Mouse (Mus musculus): Measurements from ENCODE around the gene Sox10. TPM values are rescaled to one million over a fixed set of nuclear protein-coding genes. Genes with fewer than 3 reads are reported as not detected.

Gene Sox10
- polyA plus RNA-seq, 1 experiment: not detected

DNA sequence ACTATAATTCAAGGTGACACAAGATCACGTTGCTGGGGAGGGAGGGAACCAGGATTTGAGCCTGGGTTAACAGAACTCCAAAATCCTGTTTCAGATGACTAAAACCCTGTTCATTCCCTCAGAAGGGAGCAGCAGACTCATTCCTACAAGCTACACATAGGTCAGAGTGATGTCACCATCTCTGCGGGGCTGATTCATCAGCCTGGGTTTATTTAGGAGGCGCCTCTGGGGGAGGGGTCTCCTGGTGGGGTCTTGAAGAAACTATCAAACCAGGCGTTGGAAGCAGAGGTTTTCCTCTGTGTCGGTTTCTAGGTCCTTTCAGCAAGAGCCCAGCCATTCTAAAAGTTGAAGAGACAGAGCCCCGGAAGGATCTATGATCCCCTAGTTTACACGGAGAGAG is 57.1 kb downstream of the Sox10 start:
- H3K36me3 ChIP-seq (ENCODE audit: control insufficient read depth, insufficient read depth): no peaks in the 10 kb centered on the region
- H3K4me3 ChIP-seq (ENCODE audit: insufficient read depth, poor library complexity, severe bottlenecking): peak overlapping the region; percentile 75
- peak overlapping the region; percentile 47 for H3ac ChIP-seq (ENCODE audit: control insufficient read depth, insufficient read length, low read depth)
- H3K79me2 ChIP-seq (ENCODE audit: control insufficient read depth, insufficient read depth): peaks cover 30% of the 10 kb centered on the region
- no peak for TF ChIP-seq MYOD1 (IDR thresholded peaks at IDR 0.05; ENCODE audit: control insufficient read depth, insufficient read length, low read depth)
- peak; percentile 58 for TF ChIP-seq FOSL1 (IDR thresholded peaks at IDR 0.05; ENCODE audit: insufficient read depth, low read length, poor library complexity, severe bottlenecking)
- peak; percentile 52 for TF ChIP-seq MAX (IDR thresholded peaks at IDR 0.05)
- H3K27me3 ChIP-seq (ENCODE audit: control insufficient read depth, insufficient read depth, insufficient read length): no peaks in the 10 kb centered on the region
- H3K79me3 ChIP-seq (ENCODE audit: low read depth): peaks cover 12% of the 10 kb centered on the region

DNA sequence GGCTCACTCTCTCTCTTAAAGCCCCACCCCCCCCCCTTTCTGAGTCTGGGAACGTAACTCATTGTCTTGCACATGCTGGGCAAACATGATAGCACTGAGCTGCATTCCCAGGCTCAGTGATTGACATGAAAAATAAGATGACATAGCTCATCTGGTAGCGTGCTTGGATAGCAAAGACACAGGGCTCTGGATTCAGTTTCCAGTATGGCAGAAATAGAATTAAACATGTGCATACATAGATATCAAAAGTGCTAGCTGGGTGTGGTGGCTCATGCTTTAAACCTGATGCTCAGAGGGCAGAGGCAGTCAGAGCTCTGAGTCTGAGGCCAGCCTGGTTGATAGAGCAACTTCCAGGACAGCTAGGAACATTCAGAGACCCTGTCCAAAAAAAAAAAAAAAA is 59.2 kb downstream of the Sox10 start:
- H3ac ChIP-seq (ENCODE audit: control insufficient read depth, insufficient read length, low read depth): no peak overlapping the region
- no peaks in the 10 kb centered on the region for H3K36me3 ChIP-seq (ENCODE audit: control insufficient read depth, insufficient read depth)
- H3K79me2 ChIP-seq (ENCODE audit: control insufficient read depth, insufficient read depth): peaks cover 15% of the 10 kb centered on the region
- peaks cover 11% of the 10 kb centered on the region for H3K79me3 ChIP-seq (ENCODE audit: low read depth)
- no peaks in the 10 kb centered on the region for H3K27me3 ChIP-seq (ENCODE audit: control insufficient read depth, insufficient read depth, insufficient read length)
- no peak overlapping the region for H3K4me3 ChIP-seq (ENCODE audit: insufficient read depth, poor library complexity, severe bottlenecking)
- no peak for TF ChIP-seq MYOG (IDR thresholded peaks at IDR 0.05; ENCODE audit: control insufficient read depth, extremely low read depth, insufficient read length)
- TF ChIP-seq CEBPB (IDR thresholded peaks at IDR 0.05; ENCODE audit: low read depth): no peak
- TF ChIP-seq MYOD1 (IDR thresholded peaks at IDR 0.05; ENCODE audit: control insufficient read depth, insufficient read length, low read depth): no peak
- TF ChIP-seq CTCF (IDR thresholded peaks at IDR 0.05; ENCODE audit: control insufficient read depth, insufficient read depth, insufficient read length): no peak
- no peak for TF ChIP-seq FOSL1 (IDR thresholded peaks at IDR 0.05; ENCODE audit: insufficient read depth, low read length, poor library complexity, severe bottlenecking)
- no peak for TF ChIP-seq USF1 (IDR thresholded peaks at IDR 0.05; ENCODE audit: low read depth)
- TF ChIP-seq MAX (IDR thresholded peaks at IDR 0.05): no peak

Other genes starting within 250 kb of the Sox10 start
- gene Lgals1, start 238.5 kb downstream of the Sox10 start, polyA plus RNA-seq (2012; fragmentation: generic; extraction: Trizol): 18,755 TPM
- gene Nol12, start 230.3 kb downstream of the Sox10 start, polyA plus RNA-seq (2012; fragmentation: generic; extraction: Trizol): 108 TPM
- 35.7 TPM for gene Triobp, start 217.5 kb downstream of the Sox10 start, polyA plus RNA-seq (2012; fragmentation: generic; extraction: Trizol)
- gene H1f0, start 136.8 kb downstream of the Sox10 start, polyA plus RNA-seq (2012; fragmentation: generic; extraction: Trizol): 111 TPM
- not detected for gene Galr3, start 123.4 kb downstream of the Sox10 start, polyA plus RNA-seq (2012; fragmentation: generic; extraction: Trizol)
- 45.6 TPM for gene Ankrd54, start 102.3 kb downstream of the Sox10 start, polyA plus RNA-seq (2012; fragmentation: generic; extraction: Trizol)
- 369 TPM for gene Eif3l, start 90.1 kb downstream of the Sox10 start, polyA plus RNA-seq (2012; fragmentation: generic; extraction: Trizol)
- gene Micall1, start 56.3 kb downstream of the Sox10 start, polyA plus RNA-seq (2012; fragmentation: generic; extraction: Trizol): 12.7 TPM
- gene Polr2f, start 24.2 kb downstream of the Sox10 start, polyA plus RNA-seq (2012; fragmentation: generic; extraction: Trizol): 436 TPM
- 5.6 TPM for gene 1700088E04Rik, start 24.0 kb downstream of the Sox10 start, polyA plus RNA-seq (2012; fragmentation: generic; extraction: Trizol)
- 15.3 TPM for gene Pick1, start 63.9 kb upstream of the Sox10 start, polyA plus RNA-seq (2012; fragmentation: generic; extraction: Trizol)
- 0.01 TPM for gene Gm49486, start 64.2 kb upstream of the Sox10 start, polyA plus RNA-seq (2012; fragmentation: generic; extraction: Trizol)
- gene Slc16a8, start 89.5 kb upstream of the Sox10 start, polyA plus RNA-seq (2012; fragmentation: generic; extraction: Trizol): 0.11 TPM
- gene Baiap2l2, start 120.3 kb upstream of the Sox10 start, polyA plus RNA-seq (2012; fragmentation: generic; extraction: Trizol): 1.2 TPM
- gene Pla2g6, start 163.2 kb upstream of the Sox10 start, polyA plus RNA-seq (2012; fragmentation: generic; extraction: Trizol): 17.4 TPM
- gene Maff, start 181.4 kb upstream of the Sox10 start, polyA plus RNA-seq (2012; fragmentation: generic; extraction: Trizol): 24.8 TPM
- 74.2 TPM for gene Tmem184b, start 238.3 kb upstream of the Sox10 start, polyA plus RNA-seq (2012; fragmentation: generic; extraction: Trizol)

All from C2C12 (cell line).